Mouse (Mus musculus): ENCODE data around the gene Cpt1a.

Cpt1a gene

DNA sequence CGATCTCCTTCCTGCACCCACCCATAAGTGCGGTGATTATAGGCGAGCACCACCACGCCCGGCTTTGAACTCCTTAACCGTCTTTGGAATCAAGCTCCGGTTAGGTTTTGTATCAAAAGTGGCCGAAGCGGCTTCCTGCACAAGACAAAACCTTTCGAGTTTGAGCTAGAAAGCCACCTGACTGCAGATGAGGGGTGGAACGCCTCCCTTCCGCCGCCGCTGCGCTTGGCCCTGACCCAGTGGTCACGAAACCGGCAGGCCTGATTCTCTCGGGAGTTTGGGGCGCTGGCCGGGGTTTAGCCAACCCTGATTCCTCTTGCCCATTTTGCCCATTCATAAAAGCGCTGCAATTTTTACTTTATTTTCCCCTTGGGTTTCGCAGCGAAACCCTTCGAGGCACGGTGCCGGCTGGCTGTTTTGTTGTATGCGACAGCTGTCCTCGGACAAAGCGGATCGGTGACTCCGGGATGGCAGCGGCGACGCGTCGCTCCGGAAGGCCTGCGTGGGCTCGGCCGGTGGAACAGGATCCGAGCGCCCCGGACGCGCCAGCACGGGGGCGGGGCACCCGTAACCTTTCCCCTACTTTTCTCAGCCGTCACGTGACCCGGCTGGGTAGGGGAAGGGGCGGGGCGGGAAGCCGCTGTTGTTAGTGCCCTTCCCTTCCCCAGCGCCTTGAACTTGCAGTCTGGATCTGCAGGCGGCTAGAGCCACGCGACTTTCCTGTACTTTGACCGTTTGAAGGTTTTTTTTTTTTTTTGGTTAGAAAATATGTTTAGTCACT is 3.0 kb downstream of the Cpt1a start:
- peak; percentile 93 to 94 for DNase-seq (ENCODE audit: low spot score in 2 of 2)

DNA sequence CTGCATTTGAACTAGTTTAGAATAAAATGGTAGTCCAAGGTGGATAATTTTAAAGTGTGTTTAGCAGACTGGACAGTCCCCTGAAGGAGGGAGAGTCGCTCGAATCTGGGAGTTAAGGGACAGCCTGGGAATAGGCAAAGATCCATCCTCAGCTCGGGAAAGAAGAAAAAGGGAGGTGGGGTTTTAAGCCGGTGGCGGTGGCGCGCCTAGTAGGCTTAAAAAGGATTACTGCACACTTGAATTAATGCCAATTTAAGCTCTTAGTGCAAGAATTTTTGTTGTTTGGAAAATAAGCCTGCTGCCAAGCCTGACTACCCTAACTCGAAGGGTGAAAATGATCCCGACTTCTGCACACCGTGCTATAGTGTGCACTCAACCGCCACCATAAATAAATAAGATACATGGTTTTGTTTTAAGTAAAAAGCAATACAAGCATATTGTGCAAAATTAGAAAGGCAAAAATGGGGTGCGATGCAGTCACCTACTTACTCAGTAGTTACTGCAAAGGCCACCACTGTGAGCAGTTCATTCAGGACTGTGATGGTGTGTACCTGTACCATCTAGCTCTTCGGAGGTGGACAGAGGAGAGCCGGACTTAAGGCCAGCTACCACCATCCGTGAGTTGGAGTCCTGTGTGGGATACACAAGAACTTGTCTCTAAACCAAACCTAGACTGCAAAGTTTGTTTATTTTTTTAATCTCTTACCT is 3.8 kb downstream of the Cpt1a start:
- no peak for DNase-seq (ENCODE audit: low spot score in 2 of 2)

DNA sequence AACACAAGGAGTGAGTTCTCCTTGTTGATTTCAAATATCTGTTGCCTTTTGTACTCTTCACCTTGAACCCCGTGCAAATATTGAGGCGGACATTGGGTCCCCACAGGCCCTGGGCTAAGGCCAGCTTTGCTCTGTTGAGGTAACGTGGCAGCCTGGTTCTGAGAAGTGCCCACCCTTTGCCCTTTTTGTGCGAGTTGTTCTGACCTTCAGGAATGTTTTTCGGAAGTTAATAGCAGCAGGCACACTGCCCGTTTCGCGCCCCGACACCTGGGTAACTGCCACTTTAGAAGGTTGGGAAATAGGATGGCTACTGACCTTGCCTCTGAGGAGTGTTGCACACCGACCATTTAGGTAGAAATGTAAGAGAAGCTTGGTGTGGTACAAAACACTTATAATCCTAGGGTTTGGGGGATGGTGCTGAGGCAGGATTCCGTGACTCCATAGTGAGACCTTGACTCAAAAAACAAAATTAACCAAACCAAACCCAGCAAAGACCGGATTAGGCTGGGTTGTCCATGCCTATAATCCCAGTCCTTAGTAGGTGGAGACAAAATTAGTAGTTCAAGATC is 4.4 kb downstream of the Cpt1a start:
- DNase-seq (ENCODE audit: low spot score in 2 of 2): no peak

- DNase-seq (ENCODE audit: low spot score in 2 of 2): no peak
Observed at GRCm38 (mm10) chr19:3333247-3333646, 11.1 kb downstream of the Cpt1a start.

DNA sequence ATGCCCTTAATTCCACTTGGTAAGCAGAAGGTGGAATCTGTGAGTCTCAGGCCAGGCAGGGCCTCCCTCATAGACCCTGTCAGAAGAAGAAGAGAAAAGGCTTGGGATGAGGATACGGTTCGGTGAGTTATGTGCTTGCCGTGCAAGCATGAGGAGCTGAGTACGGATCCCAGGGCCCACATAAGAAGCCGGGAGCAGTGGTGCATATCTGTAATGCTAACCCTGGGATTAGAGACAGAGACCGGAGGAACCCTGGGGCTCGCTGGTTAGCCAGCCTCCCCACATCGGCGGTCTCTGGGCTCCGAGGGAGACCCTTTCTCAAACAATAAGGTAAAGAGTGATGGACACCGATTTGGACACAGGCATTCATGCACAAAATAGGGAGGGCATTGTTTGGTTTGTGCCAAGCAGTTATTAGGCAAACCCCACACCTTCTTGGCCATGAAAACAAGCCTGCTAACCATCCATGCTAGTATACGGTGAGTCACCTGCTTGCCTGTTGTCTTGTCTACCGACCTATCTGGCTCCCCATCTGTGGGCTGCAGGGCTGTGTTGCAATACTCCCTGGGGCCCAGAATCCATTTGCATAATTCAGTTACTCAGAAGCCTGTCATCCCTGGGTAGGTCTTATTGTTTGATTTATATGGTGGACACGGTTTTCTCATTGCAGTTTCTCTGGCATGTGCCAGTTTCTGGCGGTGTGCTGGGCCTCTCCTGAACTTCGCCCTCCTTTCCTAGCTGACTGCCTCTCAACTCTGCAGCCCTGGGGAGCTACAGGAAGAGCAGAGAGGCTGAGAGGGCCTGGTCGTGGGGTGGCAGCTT is 11.8 kb downstream of the Cpt1a start:
- DNase-seq (ENCODE audit: low spot score in 2 of 2): peak in 1 of 2 experiments; percentile 83

DNA sequence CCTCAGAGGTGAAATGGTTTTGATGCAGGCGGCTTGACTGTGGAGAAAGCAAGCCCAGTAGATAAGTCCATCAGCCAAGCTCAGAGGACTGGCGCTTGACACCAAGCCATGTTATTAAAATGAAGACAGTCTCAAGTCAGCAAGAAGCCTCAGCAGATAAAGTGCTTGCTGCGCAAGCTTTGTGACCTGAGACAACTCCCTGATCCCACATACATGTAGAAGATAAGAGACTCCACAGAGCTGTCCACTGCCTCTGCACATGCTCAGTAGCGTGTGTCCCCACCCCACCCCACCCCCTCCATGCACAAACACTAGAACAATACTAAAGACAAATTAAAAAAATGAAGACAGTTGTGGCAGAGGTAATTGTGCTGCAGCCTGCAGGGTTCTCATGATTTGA is 12.4 kb downstream of the Cpt1a start:
- no peak for DNase-seq (ENCODE audit: low spot score in 2 of 2)

DNA sequence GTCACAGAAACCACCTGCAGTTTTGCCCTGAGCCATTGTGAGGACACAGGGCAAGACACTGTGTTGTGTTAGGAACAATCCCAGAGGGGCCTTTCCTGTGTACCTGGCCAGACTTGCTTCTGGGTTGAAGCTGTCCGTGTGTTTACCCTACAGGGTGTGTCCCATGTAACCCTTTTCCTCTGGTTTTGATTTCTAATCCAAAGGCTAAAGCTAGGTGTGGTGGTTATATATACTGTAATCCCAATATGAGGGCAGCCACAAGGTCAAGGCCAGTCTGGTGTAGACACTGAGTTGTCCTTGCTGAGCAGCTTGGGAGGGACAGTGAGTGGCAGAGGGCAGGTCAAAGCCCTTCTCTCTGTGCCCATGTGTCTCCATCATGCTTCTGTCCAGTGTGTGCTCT is 13.8 kb downstream of the Cpt1a start:
- DNase-seq (ENCODE audit: low spot score in 2 of 2): no peak

GRCm38 (mm10) chr19:3336485-3337255 is 14.5 kb downstream of the Cpt1a start:
- no peak for DNase-seq (ENCODE audit: low spot score in 2 of 2)

DNA sequence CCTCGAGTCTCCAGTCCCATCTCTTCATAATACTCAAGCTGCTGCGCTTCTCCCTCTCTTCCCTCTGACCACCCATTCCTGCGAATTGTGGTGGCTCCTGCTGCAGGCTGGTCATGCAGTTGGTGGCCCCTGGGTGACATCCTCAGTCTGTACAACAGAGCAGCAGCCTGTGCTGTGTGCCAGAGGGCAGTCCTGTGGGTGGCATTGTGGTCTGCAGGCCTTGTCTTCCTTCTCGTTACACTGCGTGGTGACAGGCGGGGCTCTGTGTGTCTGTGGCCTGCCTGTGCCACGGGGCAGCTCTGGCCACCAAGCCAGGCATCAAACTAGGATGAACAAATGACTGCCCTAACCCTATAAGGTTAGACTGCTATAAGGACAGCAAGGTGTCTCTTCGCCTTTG is 17.1 kb downstream of the Cpt1a start:
- no peak for DNase-seq (ENCODE audit: low spot score in 2 of 2)

DNA sequence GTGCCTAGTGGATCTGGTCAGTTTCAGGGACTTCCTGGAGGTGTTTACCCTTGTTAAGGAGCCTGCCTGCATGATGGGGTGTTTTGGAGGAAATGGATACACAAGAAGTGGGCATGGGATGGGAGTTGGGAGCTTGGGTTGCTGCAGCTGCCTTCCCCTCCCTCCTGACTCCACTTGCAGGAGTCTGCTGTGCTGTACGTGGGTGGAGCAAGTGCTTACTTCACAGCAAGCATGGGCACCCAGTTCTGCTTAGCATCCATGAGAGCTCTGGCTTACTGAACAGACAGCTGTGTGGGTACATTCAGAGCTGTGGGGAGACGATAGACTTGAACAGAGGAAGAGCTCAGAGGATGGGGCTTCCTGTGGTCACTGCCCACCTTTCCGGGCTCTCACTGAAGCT is 18.9 kb downstream of the Cpt1a start:
- DNase-seq (ENCODE audit: low spot score in 2 of 2): no peak

DNA sequence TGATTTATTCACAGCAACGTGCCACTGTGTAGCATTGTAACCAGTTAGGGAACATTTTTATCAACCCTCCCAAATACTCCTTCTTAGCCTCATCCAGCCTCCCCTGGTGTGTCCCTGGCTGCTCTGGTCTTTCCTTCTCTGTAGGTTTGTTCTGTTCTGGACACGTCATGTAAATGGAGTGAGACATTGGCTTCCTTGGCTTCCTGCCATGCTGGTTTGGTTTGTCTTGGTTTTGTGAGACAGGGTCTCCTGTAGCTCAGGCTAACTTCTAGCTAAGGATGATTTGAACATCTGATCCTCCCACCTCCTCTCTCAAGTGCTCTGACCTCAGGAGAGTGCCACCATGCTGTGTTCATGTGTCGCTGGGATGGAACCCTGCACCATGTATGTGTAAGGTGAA is 21.8 kb downstream of the Cpt1a start:
- no peak for DNase-seq (ENCODE audit: low spot score in 2 of 2)

DNA sequence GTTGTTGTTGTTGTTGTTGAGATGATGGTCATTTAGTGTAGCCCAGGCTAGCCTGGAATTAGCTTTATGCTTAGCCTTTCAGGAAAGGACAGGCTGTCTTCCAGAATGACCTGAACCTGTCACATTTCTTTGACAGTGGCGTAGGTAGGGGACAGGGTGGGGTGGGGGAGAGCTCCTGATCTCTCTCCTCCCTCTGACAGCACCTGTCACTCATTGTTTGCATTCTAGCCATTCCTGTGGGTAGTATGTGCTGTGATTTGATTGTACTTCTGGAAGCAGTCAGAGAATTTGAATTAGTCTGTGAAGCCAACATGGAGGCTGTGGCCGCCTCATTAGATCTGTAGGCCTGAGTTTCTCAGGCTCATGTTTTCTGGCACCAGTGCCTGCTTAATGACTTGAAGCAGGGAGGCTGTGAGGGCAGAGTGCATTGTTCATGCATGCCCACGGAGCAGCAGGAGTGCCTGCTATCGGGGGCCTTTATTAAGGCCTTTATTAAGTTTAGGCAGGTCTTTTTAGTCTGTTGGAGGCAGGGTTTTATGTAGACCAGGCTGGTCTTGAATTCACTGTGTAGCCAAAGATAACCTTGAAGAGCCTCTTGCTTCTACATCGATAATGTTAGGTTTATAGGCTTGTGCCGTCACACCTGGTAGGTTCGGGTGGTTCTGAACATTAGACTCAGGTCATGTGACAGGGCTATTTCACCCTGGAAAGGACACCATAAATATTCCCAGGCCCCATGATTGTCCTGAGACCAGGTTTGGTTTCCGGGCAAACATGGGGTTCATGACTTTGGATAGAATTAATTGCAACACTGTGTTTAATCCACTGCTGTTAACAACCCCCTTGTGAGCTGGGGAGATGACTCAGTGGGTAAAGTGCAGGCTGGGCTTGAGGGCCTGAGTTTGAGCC is 22.8 kb downstream of the Cpt1a start:
- DNase-seq (ENCODE audit: low spot score in 2 of 2): no peak

- no peak for DNase-seq (ENCODE audit: low spot score in 2 of 2)
Observed at GRCm38 (mm10) chr19:3347784-3348183, 25.6 kb downstream of the Cpt1a start.

DNA sequence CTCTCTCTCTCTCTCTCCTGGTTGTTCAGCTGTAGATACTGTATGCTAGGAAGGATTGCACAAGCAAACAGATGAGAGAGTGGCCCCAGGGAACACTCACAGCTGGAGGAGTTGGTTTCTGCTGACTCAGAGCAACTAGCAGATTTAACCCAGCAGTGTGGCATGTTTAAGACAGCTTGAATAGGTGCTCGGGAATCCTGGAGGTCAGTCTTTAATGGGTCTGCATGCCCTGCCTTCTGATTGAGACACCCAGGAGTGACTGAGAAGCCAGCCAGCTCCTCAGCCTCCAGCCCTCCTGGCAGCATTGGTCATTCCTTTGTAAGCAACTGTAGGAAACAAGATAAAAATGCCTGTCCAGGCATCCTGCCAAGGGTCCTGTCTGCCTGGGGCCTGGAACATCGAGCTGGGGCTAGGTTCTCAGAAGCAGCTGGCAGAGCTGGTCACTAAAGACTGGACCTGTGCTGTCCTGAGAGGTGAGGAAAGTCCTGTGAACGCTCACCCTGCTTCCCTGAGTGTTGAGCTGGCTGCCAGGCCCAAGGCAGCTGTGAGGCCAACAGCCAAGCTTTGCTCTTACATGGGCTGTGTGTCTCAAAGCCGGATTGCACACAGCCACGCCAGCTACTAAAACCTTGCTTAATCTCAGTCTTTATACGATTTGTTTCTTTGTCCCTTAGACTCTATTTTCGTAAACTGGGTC is 31.4 kb downstream of the Cpt1a start:
- peak in 1 of 2 experiments; percentile 49 for DNase-seq (ENCODE audit: low spot score in 2 of 2)

DNA sequence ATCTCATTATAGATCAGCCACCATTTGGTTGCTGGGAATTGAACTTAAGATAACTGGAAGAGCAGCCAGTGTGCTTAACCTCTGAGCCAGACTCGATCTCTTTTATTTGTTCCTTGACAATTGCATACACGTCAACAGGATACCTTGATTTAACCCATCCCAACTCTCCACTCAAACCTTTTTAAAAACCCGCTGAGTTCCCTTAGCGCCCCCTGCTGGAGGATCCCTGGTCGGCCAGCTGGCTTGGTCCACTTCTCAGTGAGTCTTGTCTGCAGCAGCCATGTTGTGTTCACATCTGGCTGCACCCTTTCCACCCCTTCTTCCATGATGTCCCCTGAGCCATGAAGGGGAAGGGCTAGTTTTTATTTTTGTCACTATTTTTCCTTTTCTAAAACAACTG is 33.0 kb downstream of the Cpt1a start:
- no peak for DNase-seq (ENCODE audit: low spot score in 2 of 2)

- no peak for DNase-seq (ENCODE audit: low spot score in 2 of 2)
Observed at GRCm38 (mm10) chr19:3356516-3356915, 34.4 kb downstream of the Cpt1a start.

DNA sequence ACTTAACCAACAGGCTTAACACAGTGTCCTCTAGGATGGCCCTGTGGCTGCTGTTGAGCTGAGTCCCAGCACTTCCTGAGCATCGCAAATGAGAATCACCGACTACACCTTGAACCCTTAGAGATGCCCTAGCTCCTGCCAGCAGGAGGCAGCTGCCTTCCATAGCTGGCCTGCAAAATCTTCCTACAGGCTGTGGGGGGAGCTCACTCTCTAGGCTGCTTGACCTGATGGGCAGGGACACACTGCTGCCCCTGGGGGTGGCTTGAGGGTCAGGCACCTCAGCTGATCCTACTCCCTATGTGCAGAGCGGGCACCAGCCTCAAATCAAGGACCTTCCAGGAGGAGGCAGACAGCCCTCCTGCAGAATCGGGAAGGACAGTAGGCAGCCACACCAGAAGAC is 35.5 kb downstream of the Cpt1a start:
- no peak for DNase-seq (ENCODE audit: low spot score in 2 of 2)

GRCm38 (mm10) chr19:3359841-3360588 is 37.9 kb downstream of the Cpt1a start:
- no peak for DNase-seq (ENCODE audit: low spot score in 2 of 2)

GRCm38 (mm10) chr19:3363510-3363909 is 41.4 kb downstream of the Cpt1a start:
- no peak for DNase-seq (ENCODE audit: low spot score in 2 of 2)
